Mouse (Mus musculus) urinary bladder, postnatal 10 days (tissue): ENCODE data around the gene Crtc1.

Experiments used
- DNase-seq: peaks from one replicate; pipeline ENCODE4 v3.0.0; 2022; ENCODE audit warnings: low spot score

The Crtc1 gene

DNA sequence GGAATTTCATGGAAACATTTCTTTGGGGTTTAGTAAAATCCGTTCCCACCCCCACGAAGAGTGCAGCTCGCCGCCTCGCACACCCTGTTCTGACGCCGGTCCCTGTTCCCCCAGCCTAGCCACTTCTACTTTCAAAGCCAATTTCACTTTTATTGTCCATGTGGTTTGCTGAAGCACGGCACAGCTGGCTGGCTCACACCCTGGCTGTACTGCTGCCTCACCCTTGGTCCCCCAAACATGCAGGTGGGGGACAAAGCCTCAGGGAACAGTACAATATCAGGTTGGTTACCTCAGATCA lies 23.1 kb upstream of the Crtc1 start:
- DNase-seq = no peak

DNA sequence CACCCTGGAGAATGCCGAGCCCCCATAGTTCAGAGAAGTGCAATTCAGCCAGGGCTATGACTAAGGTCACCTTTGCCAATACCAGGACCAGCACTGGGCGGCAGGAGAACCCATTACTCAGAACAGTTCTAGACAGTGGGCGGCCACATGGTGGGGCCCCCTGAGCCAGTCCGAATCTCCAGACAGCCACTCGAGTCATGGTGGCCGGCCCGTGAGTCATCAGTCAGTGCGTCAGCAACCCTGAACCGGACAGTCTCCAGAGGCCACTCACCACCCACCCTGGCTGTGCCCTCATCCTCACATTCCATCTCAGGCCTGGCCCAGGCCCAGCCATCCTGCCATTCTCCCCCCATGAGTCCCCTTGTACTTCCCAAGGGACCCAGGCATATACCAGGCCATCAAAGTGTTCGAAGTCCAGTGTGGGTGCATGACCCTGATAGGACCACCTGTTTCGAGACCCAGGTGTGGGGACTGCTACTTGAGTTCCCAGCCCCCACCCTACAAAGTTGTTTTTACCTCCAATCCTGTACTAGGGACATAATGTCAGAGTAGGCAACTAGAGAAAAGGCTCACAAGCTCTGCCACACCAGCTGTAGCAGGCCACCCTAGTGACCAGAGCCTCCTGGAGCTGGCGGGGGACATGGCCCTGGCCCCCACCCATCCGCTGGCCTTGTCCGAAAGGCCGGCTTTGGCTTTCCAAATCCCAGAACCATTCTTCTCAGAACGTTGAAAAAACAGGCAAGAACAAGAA lies 22.6 kb upstream of the Crtc1 start:
- DNase-seq = no peak

DNA sequence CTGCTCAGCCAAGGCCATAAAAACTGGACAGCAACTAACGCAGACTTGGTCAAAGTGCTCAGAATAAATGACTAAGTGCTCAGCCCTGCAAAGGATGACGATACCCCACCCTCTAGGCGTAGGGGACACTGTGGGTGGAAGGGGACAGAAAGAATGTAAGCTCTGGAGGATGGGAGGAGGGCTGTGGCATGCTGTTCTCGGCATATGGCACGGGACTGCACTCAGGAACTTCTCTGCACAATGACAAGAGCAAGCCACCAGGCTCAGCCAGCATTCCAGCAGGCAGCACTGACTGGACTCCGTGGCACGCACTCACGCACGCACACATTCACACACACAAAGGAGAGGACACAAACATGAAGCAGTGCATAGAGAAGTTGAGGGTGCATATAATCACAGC lies 21.2 kb upstream of the Crtc1 start:
- no peak for DNase-seq

DNA sequence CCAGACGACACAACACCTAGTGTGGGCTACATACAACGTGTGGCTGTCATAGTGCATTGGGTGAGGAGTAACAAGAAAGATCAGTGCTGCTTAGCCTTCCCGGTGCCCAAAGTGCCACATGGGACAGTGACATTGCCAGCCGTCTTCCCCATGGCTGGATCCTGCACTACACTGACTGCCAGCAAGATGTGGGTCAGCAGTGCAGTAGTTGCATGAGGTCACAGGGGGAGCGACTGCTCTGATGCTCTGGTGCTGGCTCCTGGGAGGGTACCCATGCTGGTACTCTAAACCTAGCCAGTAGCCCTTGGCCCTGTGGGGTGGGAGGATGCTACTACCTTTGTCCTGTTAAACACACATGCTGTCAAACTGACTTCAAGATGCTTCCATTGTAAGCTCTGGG lies 20.8 kb upstream of the Crtc1 start:
- no peak for DNase-seq

DNA sequence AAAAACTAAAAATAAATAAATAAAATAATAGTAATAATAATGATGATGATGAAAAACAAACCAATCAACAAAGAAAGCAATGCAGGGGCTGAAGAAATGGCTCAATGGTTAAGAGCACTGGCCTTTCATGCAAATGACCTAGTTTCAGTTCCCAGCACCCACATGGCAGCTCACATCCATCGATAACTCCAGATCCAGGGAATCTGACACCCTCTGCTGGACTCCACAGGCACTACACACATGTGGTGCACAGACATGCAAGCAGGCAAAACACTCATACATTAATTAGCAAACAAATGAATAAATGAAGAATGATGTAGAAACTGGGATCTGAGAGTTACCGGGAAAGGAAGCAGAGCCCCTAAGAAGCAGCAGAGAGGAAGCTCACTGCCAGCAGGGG lies 20.3 kb upstream of the Crtc1 start:
- DNase-seq = no peak

DNA sequence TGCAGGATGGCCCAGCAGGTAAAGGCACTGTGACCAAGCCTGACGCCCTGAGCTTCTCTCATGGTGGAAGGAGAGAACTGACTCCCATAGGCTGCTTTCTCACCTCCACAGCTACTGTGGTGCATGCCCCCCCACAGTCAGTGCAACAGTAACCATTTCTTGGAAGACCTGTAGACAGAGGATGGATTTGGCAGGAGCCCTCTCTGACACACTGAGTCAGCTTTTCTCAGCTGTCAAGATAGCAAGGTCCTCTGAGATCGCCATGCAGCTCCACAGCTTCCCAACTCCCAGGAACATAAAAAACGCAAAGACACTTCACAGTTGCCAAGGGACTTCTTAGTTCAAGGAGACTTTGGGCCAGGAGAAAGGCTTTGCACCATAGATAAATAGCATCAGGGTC lies 19.1 kb upstream of the Crtc1 start:
- DNase-seq = no peak

DNA sequence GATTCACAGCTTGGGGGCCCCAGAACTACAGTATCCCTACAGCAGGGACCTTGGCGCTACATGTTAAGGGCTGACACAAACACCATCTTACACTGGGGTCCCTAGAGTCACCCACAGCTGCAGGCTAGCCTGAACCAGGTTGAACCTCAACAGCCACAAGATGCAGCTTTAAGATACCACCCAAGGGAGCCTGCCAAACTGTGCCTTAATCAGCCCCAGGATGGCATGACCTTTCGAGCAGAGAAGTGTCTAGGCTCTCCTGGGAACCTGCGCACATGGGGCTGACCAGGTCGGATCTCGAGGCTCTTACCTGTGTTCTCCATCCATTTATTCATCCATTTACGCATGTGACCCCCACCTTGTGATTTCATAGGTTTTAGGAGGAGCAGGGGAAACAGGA lies 18.5 kb upstream of the Crtc1 start:
- no peak for DNase-seq

DNA sequence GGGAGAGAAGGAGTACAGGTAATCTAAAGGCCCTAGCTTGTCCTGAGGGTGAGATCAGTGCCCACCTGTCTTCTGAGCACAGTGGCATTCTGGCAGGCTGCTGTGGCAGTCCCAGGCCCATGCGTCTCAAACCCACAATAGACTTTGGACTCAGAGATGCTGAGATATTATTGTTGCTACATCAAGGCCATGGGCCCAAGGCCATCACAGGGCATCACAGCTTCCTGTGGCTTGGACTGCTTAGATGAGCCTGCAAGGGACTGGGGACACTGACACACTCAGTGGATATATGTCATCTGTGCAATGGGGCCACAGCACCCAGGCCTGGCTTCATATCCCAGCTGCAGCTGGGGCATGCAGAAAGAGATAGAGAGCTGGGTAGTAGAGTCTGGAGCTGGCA lies 17.6 kb upstream of the Crtc1 start:
- DNase-seq = no peak

DNA sequence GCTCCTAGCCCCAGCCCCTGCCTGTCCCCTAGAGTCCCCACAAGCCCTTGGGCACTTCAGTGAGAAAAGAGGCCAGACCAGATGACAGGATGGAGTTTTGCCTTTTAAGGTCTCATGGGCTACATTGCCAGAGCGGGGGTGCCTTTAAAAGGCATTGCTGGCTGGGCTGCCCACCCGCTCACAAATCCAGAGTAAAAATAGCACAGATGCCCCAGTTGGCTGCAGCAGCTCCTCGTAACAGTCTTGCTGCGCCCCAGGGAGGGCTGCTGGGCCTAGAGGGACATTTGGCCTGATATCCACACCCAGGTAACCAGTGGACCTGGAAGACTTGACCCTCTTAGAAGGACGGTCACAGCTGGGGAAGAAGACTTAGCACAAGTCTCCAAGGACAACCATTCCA lies 14.5 kb upstream of the Crtc1 start:
- DNase-seq = no peak

DNA sequence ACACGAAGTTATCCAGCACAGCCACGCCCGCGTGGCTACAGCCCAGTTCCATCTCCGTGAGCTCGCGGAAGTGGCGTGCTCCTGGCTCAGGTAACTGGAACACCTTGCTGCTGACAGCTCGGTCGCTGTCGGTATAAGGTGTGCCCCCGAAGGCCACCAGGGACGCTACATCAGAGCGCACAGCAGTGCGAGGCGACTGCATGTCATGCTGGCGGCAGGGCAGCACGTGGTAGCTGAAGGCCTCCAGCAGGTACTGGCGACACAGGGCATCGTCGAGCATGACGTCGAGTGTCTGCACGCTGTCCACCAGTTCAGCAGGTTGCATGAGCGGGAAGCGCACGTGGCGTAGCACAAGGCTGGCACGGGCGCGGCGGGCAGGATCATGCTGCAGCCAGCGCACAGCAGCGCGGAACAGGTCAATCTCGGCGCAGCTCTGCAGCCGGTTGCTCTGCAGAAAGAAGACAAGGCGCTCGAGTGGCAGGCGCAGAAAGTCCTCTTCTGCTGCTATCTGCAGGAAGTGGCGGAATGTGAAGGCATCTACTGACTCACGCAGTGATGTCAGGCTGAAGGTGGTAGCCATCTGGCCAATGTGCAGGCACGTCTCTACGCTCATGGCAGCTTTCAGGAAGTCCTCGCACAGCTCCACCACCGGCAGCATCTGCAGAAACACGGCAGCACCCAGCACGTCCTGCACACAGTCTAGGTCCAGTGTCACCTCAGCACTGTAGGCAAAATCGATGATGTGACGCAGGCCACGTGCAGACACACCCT lies 13.0 kb upstream of the Crtc1 start:
- no peak for DNase-seq

DNA sequence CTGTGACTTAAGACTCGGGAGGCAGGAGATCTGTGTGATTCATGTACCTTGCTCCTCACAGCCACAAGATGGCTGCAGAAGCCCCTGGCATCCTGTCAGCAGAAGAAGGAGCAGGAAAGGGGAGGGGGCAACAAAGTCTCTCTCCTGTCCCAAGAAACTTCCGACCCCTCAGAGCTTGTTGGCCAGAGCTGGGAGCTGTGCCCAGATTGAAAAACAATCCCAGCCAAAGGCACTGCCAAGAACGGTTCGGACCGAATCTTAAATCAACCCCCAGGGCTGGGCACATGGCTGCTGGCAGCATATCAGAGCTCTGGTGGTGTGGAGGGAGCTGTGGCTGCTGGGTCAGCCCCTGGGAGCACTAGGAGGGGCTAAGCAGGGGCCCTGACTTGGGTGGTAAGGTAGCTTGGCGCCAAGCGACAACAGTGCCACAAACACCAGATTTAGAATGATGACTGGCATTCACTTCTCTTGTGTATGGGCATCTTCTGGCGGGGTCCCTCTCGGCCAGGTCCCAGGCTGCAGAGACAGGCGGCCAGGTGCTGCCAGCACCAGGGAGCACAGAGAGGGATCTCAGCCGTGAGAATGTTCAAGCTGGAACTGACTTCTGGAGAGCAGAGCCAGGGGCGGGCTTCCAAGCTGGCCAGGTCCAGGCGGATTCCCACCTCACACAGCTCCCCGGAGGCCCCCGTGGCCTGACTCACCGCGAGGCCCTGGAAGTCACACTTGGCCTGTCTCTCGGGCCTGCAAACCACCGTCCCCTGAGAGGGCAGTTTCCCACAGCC lies 8.5 kb upstream of the Crtc1 start:
- DNase-seq = no peak

DNA sequence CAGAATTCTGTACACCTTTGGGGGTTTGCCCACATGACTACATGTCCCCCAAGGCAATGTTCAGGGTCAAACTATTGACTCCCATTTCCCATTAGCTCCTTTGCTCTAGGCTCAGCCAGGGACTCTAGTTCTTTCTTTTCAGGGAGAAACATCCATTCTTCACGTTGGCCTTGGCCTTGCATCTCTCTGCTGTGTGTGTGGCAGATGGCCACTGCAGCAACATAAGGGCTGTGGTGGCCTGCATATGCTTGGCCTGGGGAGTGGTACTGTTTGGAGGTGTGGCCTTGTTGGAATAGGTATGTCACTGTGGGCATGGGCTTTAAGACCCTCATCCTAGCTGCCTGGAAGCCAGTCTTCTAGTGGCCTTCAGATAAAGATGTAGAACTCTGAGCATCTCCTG lies 6.6 kb upstream of the Crtc1 start:
- DNase-seq = no peak

DNA sequence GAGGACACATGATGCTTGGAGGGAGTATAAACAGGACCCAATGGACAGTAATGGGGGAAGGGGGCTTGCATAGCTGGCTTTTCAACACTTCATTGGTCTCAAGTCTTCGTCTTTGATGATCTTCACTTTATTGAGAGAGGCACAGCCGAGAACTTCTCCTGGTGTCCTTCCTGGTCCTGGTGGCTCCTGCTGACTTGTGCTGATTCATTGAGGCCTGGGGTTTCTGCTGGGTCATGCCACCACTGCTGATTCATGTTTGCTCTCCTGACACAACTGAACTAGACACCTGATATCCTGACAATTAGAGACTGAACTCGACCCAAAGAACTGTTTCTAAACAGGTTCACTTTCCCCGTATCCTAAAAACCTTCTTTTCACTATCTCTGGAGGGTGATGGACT lies 3.9 kb upstream of the Crtc1 start:
- DNase-seq = no peak

DNA sequence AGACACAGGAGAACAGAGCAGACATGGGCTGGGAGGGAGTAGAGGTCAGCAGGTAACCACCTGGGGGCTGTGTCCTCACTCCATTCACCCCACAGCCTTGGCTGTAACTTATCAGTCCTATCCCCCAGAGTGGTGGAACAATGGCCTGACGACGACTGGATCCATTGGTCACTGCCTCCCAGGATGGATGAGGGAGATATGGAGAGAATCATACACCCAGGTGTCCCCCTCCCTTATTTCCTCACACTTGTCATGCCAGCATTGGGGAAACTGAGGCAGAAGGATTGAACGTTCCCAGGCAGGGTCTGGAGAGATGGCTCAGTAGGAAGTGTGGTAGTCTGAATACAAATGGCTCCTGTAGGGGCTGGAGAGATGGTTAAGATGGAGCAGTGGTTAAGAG lies 2.2 kb upstream of the Crtc1 start:
- DNase-seq = no peak

DNA sequence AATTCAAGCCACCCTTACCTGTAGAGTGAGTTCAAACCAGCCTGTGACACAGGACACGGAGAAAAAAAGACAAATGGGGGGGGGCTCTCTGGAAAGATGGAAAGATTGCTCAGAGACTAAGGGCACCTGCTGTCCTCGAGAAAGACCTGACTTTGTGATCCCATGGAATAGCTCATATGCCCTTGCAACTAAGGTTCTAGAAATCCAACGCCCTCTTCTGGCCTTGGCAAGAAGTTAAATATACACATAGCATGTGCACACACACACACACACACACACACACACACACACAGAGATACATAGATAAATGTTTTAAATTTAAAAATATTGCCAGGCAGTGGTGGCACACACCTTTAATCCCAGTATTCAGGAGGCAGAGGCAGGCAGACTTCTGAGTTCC lies 867 bp upstream of the Crtc1 start:
- no peak for DNase-seq

DNA sequence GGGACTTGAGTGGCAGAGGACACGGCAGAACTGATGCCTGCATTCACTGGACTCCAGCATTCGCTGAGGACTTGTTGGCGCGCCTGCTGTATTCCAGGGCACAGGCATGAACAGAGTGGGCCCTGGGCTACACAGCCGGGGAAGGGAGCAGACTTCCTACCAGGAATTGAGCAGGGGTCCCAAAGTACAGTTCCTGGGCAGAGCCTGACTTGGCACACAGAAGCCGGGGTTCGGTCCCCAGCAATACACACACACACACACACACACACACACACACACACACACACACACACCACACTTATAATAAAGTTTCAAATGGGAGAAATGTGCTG lies 435 bp upstream of the Crtc1 start:
- no peak for DNase-seq

DNA sequence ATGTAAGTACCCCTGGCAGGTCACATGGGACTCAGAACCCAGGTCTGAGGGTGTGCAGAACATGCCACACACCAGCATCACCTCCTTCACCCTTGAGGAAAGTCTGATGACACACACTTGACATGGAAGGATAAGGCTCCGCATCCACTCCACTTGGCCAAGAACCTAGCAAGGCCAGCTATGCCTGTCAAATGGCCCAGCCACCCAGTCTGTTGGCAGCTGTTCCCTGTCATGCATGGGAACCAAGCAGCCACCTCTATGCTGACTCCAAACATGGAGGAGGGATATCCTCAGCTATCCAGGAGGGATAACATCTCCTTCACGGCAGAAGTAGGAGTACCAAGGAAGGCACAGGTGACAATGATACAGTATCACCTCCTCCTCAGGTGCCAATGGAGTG lies 956 bp downstream of the Crtc1 start:
- no peak for DNase-seq

DNA sequence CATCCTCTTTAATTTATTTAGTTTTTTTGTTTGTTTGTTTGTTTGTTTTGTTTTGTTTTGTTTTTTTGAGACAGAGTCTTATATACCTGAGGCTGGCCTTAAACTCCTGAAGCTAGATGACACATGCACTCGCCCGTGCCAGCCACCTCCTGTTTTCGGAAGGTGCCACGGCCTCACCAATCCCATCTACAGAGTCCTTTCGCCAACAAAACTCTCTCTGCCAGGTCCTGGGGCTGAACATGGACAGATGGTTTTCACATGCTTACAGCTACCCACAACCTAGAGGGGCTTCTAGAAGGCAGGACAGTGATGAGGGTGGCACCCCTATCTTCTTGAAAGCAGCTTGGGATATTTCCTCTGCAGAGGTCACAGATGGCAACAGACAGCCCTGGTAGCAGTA lies 4.2 kb downstream of the Crtc1 start:
- no peak for DNase-seq

DNA sequence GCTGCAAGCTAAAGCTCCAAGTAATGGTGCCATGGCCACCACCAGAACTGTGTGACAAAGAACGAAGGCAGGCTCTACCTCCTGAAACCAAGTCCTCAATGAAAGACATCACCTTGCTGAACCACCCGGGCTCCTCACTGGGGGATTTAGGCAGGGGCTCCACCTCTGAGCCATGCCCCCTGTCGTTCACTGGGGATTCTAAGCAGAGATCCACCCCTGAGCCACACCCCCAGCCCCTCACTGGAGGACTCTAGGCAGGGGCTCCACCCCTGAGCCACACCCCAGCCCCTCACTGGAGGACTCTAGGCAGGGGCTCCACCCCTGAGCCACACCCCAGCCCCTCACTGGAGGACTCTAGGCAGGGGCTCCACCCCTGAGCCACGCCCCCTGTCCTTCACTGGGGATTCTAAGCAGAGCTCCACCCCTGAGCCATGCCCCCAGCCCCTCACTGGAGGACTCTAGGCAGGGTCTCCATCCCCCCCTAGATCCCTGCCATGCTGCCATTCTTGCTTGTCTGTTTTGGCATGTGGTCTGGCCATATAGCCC lies 6.3 kb downstream of the Crtc1 start:
- DNase-seq = no peak

DNA sequence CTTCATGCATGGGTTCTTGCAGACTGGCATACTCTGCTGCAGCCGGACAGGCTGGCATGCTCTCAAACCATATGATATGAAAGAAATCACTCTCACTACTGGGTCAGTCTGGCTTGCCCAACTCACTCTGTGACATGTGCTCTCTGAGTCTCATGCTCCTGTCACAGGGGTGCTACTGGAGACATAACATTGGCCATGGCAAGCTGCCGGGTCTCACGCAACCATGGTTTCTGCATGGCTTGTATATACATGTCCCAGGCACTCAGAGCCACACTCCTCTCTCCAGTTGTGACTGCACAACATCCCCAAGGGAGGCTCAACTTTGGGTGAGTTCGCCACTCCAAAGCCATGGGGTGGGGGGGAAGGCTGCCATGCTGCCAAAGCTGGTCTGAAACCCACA lies 8.2 kb downstream of the Crtc1 start:
- no peak for DNase-seq

DNA sequence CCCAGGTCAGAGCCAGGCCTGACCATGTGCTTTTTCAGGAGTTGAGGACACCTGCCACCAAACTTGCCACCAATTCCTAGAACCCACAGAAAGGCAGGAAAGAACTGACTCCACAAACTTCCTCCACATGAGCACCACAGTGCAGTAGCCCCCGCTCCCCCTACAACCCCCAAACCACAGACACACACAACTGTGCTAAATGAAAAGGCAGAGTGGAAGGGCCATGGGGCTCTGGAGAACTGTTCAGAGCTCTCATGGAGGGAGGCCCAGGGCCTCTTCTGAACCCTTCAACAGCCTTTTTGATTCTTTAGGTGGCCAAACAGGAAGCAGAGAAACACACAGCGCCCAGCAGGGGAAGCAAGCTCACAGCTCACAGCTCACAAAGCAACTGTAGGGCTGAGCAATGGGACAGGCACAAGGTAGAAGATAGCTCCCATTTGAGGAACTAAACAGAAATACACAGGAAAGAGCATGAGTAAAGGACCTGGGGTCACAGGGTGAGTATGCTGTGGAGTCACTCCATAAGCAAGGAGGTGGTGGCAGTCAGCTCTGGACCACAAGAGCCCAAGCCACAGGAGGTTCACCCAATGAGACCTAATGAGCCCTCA lies 13.0 kb downstream of the Crtc1 start:
- DNase-seq = no peak

DNA sequence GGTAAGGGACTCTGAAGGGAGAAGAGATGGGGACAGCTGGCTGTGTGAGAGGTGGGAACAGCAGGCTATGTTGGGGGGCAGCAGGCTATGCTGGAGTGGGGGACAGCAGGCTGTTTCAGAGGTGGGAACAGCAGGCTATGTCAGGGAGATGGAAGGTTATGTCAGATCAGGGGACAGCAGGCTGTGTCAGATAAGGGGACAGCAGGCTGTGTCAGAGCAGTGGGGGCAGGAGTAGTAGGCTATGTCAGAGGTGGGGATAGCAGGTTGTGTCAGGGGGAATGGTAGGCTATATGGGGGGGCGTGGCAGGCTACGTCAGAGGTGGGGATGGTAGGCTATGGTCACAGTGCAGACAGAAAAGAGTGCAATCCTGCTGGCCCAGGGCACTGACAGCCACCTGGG lies 16.7 kb downstream of the Crtc1 start:
- DNase-seq = no peak
